8 mouse cellular contexts compared by ENCODE assay signal in the genomic region with DNA sequence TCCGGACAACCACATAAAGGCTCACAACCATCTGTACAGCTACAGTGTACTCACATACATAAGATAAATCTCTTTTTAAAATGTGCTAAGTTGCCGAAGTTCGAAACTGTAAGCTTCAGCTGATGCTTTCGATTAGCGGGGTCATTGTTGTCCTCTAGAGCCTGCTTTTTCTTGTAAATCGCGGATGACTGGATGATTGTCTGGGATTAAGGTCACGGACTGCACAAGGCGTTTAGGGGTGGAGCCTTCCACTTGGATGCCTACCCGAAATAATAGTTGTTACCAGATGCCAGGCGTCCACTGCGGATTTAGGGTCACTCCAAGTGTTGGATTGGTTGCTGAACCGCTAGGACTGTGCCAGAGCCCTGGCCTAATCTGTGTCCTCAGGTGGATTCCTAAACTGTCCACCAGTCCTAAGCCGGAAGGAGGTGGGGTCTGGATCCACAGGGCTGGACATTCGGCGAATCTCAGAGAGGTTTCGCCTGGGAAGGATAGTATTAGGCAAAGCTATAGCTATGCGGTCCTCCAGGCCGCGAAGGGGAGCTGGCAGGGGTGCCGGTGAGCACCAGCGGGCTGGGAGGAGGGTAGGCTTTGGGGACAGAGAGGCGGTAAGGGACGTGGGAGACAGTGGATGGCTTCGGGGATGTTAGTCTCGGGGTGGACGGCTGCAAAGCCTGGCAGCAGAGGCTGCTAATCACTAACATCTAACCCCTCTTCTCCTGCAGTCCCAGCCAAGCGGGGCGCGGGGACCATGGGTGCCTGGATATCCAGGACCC. TPM values are rescaled to one million over a fixed set of nuclear protein-coding genes. Genes with fewer than 3 reads are reported as not detected.
DNase-seq lines count a peak whose midpoint lies in the region; ATAC-seq and TF ChIP-seq lines count a peak whose summit lies in the region.

Fbxo27 (plus strand) TSS at position 305 of the 776 bp plus-strand sequence.

- H3K4me3 ChIP-seq in thymus, adult 2 months (ENCODE audit: control insufficient read depth, insufficient read depth, low read length), result peak within 1 kb of the TSS; percentile 40
- peak within 1 kb of the TSS; percentile 41 for H3K4me3 ChIP-seq in heart, postnatal 0 days (ENCODE audit: low read depth, low read length)
- H3K4me3 ChIP-seq in midbrain, postnatal 0 days (ENCODE audit: low read depth, low read length), result peak within 1 kb of the TSS; percentile 55

- ATAC-seq in heart, postnatal 0 days (ENCODE audit: insufficient read depth, low read depth), result peak; percentile 42; the same call in 1 of the 2 replicates
- ATAC-seq in midbrain, postnatal 0 days (ENCODE audit: low FRiP score), result peak; percentile 81

- 65% methylated on average over 30 of the region's 30 CpGs for WGBS in thymus, adult 2 months
- WGBS in heart, postnatal 0 days, result 41% methylated on average over 27 of the region's 30 CpGs
- 26% methylated on average over 26 of the region's 30 CpGs for WGBS in midbrain, postnatal 0 days

- no peak for TF ChIP-seq CTCF in thymus, adult 2 months (IDR thresholded peaks at IDR 0.05; ENCODE audit: borderline replicate concordance, control insufficient read depth, extremely low read depth, insufficient read depth, low read length, poor library complexity)
- TF ChIP-seq CTCF in heart, postnatal 0 days (IDR thresholded peaks at IDR 0.05; ENCODE audit: low read depth), result no peak
- TF ChIP-seq CTCF in midbrain, postnatal 0 days (IDR thresholded peaks at IDR 0.05), result peak; percentile 19; the same call in 1 of the 2 replicates

- H3K4me1 ChIP-seq in thymus, adult 2 months (replicated peaks; ENCODE audit: control insufficient read depth, insufficient read depth, low read length), result peaks cover 16% of the 10 kb centered on the region
- no peaks in the 10 kb centered on the region for H3K4me1 ChIP-seq in heart, postnatal 0 days (ENCODE audit: control insufficient read depth, insufficient read depth)
- no peaks in the 10 kb centered on the region for H3K4me1 ChIP-seq in midbrain, postnatal 0 days (ENCODE audit: insufficient read depth, low read length)

- no peak within 1 kb of the TSS; the same call in 1 of the 2 replicates for H3K9ac ChIP-seq in heart, postnatal 0 days (replicated peaks; ENCODE audit: low read depth, low read length)
- H3K9ac ChIP-seq in midbrain, postnatal 0 days (replicated peaks; ENCODE audit: low read length, poor library complexity, severe bottlenecking), result peak within 1 kb of the TSS; percentile 76

- intact Hi-C loops in left cerebral cortex, postnatal 10 days (cut with DNase I), result no loop called here

- no peak within 1 kb of the TSS for H3K27ac ChIP-seq in thymus, adult 2 months (ENCODE audit: control insufficient read depth, insufficient read depth, low read length)
- H3K27ac ChIP-seq in heart, postnatal 0 days (ENCODE audit: low read depth), result no peak within 1 kb of the TSS
- peak within 1 kb of the TSS; percentile 51 for H3K27ac ChIP-seq in midbrain, postnatal 0 days (ENCODE audit: low read depth, low read length)

- no peaks in the 10 kb centered on the region for H3K27me3 ChIP-seq in thymus, adult 2 months (ENCODE audit: control insufficient read depth, insufficient read depth, low read length)
- peaks cover 8% of the 10 kb centered on the region; the same call in 1 of the 2 replicates for H3K27me3 ChIP-seq in heart, postnatal 0 days (ENCODE audit: control insufficient read depth, insufficient read depth, low read length)
- no peaks in the 10 kb centered on the region for H3K27me3 ChIP-seq in midbrain, postnatal 0 days (ENCODE audit: insufficient read depth, low read length)

- H3K4me2 ChIP-seq in heart, postnatal 0 days (ENCODE audit: low read depth, low read length), result peak within 1 kb of the TSS; percentile 68
- H3K4me2 ChIP-seq in midbrain, postnatal 0 days (ENCODE audit: low read depth, low read length, poor library complexity, severe bottlenecking), result peak within 1 kb of the TSS; percentile 73

- DNase-seq in adrenal gland, postnatal 10 days, result peak; percentile 24
- DNase-seq in adrenal gland, postnatal 4 days (ENCODE audit: low spot score in 2 of 2), result no peak
- no peak for DNase-seq in thymus, adult 2 months
- DNase-seq in thymus, postnatal 14 days, result no peak
- DNase-seq in heart, postnatal 0 days (ENCODE audit: low spot score), result no peak
- DNase-seq in left cerebral cortex, postnatal 10 days (ENCODE audit: extremely low spot score in 1 of 2, low spot score in 2 of 2), result peak in 1 of 2 experiments; percentile 61
- peak; percentile 48 for DNase-seq in midbrain, postnatal 0 days (ENCODE audit: low spot score)
- DNase-seq in spleen, adult 18-20 months, result no peak

- TF ChIP-seq EP300 in heart, postnatal 0 days (IDR thresholded peaks at IDR 0.05; ENCODE audit: low read depth), result no peak

- no peaks in the 10 kb centered on the region for H3K9me3 ChIP-seq in heart, postnatal 0 days (replicated peaks; ENCODE audit: control insufficient read depth, low read length)
- no peaks in the 10 kb centered on the region for H3K9me3 ChIP-seq in midbrain, postnatal 0 days (ENCODE audit: low read length)

- no peak for TF ChIP-seq POLR2A in thymus, adult 2 months (IDR thresholded peaks at IDR 0.05; ENCODE audit: control insufficient read depth, extremely low read depth, insufficient read depth, low read length, poor library complexity)

- no peaks in the 10 kb centered on the region for H3K36me3 ChIP-seq in thymus, adult 2 months (ENCODE audit: control insufficient read depth, insufficient read depth, low read length)
- H3K36me3 ChIP-seq in heart, postnatal 0 days (replicated peaks; ENCODE audit: control insufficient read depth, insufficient read depth, low read length), result no peaks in the 10 kb centered on the region
- H3K36me3 ChIP-seq in midbrain, postnatal 0 days (ENCODE audit: insufficient read depth, low read length), result 0 out of 2 replicates have a peak, but pooled peaks cover 4% of the 10 kb centered on the region

RNA-seq across cellular contexts. Expression of gene Fbxo27, which starts in this region (rescaled TPM):
- 1 to 10 TPM; 1.0 to 2.0 TPM for total RNA-seq in adrenal gland, postnatal 10 days (2021)
- 1 to 10 TPM; 2.8 to 4.6 TPM for total RNA-seq in adrenal gland, postnatal 4 days (2021)
- polyA plus RNA-seq in thymus, adult 2 months (2012; rRNA removed), result 19.1 and 26.5 TPM in 2 replicates
- total RNA-seq in heart, postnatal 0 days (2014; rRNA removed; ENCODE audit: low replicate concordance), result 0.73 and 0.93 TPM in 2 replicates
- 1.5 and 1.7 TPM in 2 replicates for polyA plus RNA-seq in heart, postnatal 0 days (2015; fragmentation: Nextera tagmentation; extraction: Ambion mirVana)
- 10 to 100 TPM; 16.0 to 19.8 TPM for total RNA-seq in left cerebral cortex, postnatal 10 days (2021)
- 7.4 and 8.2 TPM in 2 replicates for total RNA-seq in midbrain, postnatal 0 days (2014; rRNA removed)
- polyA plus RNA-seq in midbrain, postnatal 0 days (2015; fragmentation: Nextera tagmentation; extraction: Ambion mirVana), result 10.4 and 12.2 TPM in 2 replicates

Comparison
In these comparisons a context has a peak if more than half of its experiments do, and no peak if none do; other contexts are left out.
1. DNase-seq: peak in adrenal gland, postnatal 10 days (single experiment) and midbrain, postnatal 0 days (single experiment); none in adrenal gland, postnatal 4 days (0 of 2), thymus, adult 2 months (single experiment), thymus, postnatal 14 days (single experiment), heart, postnatal 0 days (single experiment) and spleen, adult 18-20 months (0 of 2).
2. Peak in every context shown above with its lines, with median percentiles within 50 percentile points of each other: H3K4me3 ChIP-seq.